Mouse (Mus musculus) liver (tissue): ENCODE results near the gene Ift22.

Source experiments
- DNase-seq: peaks from one replicate; pipeline ENCODE4 v3.0.0-alpha.2; 2020; ENCODE audit warnings: mixed read lengths

Ift22 gene

DNA sequence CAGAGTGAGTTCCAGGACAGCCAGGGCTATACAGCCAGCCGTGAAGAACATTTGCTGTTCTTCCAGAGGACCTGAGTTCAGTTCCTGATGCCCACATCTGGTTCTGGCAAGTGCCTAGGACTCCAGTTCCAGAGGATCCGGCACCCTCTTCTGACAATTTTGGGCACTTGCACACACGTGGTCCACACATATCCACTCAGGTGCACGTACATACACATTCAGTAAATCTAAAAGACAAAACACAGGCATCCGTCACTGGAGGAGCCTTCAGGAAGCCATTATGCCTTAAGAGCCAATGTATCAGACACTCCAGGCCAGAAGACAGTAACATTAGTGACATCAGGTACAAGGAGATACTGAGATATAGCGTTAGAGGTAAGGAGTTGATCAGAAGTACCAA is 42.6 kb downstream of the Ift22 start:
- no peak for DNase-seq

DNA sequence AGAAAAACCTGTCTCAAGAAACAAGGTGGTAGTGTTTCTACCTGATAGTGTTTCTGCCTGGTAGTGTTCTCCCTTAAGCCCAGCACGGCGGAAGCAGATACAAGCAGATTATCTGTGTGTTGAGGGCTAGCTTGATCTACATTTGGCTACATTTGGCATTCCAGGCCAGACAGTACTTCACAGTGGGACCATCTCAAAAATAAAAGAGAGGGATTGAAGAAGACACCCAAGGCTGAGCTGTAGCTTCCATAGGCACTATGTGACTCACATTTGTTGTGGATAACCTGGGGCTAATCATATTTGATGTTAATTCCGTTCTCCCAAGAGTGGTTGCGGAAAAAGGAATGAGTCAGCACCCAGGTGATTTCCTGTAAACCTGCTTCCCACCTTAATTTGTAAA is 44.2 kb downstream of the Ift22 start:
- DNase-seq = no peak

DNA sequence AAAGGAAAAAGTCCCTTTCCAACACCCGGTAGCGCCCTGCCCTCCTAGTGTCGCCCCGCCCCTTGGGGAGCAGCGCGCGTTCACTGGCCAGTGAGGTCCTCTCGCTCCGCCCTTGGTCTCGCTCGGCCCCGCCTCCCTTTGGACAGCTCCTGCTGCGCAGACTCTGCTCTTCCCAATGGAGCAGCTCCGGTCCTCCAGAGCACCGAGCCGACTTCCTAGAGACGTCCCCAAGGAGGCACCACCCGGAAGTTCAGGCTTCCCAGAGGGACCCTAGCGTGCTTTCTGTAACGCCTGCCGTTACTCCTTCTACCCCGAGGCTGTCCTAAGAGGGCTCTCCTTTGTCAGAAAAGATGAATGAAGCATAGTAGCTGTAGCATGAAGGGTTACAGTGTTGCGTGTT is 45.1 kb downstream of the Ift22 start, which contains the start of gene Fis1:
Gene Fis1, plus strand, starts transcription at position 261 of the 400 bp plus-strand sequence.
- DNase-seq = peak; percentile 97

DNA sequence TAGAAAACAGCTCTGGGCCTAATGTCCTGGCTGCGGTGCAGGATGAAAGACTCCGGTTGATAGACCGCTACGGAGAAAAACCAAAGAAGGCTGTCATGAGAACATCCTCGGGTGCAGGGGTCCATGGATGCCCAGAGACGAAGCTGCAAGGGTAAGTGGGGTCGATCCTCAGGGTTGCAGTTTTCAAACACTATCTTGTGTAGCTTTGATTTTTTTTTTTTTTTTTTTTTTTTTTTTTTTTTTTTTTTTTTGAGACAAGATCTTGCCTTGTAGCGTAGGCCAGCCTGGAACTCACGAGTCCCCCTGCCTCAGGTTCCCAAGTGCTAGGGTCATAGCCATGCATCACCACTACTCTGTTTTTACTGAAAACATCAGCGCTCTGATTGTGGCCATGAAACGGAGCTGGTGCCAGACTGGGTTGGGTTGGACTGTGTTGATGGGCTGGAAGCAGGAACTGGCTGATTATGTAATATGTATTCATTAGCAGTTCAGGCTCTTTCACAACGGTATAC is 45.5 kb downstream of the Ift22 start:
- DNase-seq = no peak

DNA sequence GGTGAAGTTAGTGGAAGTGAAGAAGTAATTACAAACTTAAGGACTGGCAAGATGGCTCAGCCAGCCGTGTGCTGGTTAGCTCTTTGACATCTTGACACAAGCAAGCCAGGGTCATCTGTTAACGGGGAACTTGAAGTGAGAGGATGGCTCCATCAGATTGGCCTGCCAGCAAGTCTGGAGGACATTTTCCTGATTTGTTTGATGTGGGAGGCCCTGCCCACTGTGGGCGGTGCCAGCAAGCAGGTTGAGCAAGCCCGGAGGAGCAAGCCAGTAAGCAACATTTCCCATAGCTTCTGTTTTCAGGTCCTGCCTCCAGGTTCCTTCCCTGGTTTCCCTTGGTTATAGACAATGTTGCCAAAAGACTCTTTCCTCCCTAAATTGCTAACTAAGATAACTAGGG is 47.7 kb downstream of the Ift22 start:
- DNase-seq = no peak

DNA sequence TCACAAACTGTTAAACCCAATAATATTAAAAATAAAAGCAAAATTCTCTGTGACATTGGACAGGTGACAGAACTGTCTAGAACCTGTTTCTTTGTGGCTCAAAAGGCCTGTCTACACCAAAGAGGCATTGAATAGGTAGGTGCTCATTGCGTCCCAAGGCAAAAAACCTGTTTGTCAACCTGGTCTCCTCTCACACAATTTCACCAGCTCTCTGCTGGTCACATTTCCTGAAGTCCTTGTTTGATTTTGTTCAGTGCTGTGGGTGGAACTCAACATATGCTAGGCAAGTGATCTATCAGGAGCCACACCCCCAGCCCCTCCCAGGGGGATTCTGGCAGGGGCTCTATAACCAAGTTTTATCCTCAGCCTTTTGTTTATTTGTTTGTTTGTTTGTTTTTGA is 49.3 kb downstream of the Ift22 start:
- DNase-seq = no peak

DNA sequence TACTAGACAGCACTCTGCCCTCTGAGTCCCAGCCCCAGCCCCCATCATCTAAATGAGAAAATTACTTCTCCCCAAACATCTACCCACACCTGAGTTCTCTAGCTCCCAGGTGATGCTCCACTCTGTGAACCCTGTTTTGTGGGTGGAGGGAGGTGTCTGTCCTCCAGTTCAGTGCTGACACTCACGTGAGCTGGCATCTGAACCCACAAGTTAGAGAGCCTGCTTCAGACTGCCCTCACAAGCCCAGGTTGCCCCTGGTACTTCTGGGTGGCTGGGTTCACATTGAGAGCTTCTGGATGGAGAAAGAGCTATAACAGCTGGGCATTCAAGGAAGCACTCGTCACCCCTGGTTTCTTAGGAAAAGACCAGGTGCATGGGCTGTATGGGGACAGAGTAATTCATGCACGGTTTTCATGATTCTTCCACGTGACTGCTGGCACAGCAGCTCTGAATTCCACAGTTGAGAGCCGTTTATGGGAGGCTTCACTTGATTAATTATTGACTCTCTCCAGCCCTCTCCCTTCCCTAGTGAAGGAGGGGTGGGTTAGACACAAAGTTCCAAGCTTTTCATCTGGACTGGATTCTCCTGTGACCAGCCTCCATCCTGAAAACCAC is 51.1 kb downstream of the Ift22 start:
- DNase-seq = no peak

DNA sequence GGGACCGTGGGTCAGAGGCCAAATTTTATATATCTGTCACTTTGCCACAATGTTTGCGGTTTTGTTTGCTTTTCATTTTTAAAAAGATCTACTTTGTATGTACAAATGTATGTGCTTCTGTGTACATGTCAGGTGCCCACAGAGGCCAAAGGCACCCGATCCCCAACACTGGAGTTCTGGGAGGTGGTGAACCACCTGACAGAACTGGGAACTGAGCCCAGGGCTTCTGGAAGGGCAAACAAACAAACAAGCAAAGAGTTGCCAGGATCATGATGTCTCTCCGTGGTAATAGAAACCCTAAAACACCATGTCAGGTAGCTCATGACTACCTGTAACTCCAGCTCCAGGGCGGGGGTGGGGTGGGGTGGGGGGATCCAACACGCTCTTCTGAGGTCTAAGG is 52.1 kb downstream of the Ift22 start:
- DNase-seq = no peak

DNA sequence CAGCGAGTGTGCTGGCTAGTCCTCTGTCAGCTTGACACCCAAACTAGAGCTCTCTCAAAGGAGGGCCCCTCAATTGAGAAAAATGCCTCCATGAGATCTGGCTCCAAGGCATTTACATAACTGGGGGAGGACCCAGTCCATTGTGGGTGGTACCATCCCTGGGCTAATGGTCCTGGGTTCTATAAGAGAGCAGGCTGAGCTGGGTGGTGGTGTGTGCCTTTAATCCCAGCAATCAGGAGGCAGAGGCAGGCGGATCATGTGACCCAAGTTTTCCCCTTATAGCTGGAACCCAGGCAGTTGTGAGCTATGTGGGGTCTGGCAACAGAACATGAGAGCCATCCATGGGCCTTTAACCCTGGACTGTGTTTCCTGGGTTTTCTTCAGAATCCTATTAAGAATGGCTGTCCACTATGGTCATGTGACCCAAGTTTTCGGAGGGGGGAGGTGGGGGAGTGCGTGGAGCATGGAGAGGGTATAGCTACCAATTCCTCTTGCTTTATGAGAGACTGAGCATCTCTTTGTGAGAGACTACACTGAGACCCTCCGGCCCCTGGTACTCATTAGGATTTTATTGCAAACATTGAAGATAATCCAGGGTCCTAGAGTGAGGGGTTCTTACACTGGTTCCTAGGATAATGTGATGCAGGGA is 53.5 kb downstream of the Ift22 start:
- no peak for DNase-seq

DNA sequence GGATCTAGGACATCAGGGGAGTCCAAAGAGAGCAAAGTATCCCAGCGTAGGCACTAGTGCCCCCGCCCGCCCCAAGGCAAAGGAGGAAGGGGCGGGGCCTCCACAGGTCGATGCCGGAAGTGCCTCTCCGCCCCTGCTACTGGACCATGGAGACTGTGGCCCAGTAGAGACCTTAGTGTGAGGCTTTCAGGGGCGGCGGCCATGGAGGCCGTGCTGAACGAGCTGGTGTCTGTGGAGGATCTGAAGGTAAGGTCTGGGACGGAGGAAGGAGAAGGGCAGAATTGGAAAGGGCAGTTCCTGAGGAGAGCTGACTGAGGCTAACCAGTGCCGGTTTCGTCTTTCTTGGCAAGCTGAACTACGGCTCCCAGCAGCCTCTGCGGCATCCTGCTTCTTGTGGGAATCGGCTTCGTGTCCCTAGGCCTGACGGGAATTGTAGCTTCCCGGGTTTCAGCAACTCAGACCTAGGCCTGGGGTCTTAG is 54.1 kb downstream of the Ift22 start:
- DNase-seq = peak; percentile 91

DNA sequence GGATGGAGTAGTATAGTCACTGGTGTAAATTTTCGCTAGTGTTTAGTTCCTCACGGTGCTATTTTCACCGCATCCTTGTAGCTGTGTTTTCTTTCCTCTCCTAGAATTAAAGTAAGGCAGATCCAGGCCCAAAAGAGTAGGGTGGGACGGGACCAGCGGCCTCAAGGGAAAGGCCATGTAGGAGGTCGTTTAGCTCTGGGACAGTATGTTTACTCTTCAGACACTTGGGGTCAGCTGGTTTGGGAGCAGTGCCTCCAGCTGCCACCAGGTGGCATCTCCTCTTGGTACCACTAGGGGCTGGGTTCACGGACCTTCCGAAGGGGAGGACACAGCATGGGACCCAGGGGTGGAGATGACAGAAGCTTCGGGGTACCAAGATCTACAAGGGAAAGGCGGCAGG is 54.6 kb downstream of the Ift22 start:
- DNase-seq = peak; percentile 90

DNA sequence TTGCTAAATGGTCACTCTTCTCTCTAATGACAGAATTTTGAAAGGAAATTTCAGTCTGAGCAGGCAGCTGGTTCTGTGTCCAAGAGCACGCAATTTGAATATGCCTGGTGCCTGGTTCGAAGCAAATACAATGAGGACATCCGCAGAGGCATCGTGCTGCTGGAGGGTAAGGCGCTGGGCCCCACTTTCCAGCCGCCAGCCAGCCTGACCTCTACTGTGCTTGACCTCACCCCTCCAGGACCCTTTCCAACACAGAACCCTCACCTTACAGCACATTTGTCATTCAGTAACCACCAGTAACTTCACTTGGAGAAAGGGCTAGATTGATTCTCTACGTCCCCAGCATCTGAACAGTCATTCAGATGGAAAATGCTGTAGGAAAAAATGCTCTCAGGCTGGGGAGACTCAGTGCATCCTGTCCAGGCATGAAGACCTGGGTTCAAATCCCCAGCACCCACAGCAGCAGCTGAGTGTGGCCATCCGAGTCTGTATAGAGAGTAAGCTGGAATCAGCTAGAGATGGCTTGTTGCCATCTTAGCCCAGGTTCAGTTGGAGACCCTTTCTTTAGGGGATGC is 55.1 kb downstream of the Ift22 start:
- no peak for DNase-seq
